Mouse (Mus musculus): ENCODE results near the gene Trp53tg5.

DNA sequence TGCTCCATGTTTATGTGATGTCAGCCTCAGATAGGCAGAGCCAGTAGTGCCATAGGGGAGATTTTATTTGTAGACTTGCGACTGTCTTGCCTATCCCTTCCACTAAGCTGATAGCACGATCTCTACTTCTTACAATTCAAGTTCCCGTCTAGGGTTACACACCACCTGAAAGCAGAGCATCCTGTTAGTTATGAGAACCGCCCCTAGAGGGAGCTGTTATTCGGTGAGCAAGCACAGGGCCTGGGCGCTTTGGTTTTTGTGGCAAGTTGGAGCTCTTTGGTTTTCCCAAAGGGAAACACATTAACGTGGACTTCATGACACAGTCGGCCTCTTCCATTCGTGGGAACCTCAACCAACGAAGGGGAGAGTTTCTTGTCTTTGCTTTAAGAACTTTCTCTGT is 3.3 kb downstream of the Trp53tg5 start:
- TF ChIP-seq CTCF (IDR thresholded peaks at IDR 0.05; ENCODE audit: borderline replicate concordance, insufficient read depth, low read length) (no peak), POLR2A (IDR thresholded peaks at IDR 0.05; ENCODE audit: low read depth, low read length) (no peak)

All from embryonic fibroblast, embryonic 13.5 days (primary cell).